ENCODE assay signal across 28 mouse cellular contexts in genomic region chr17:69004051-69004450, GRCm38 (mm10).
A peak's percentile ranks its signal among the peaks of the same experiment; 100 is the strongest.
DNase-seq lines count a peak whose midpoint lies in the region; ATAC-seq and TF ChIP-seq lines count a peak whose summit lies in the region.
"Had no signal": no experiment of that assay in that cellular context is flagged by ENCODE, and none has a peak within 500 bp of the region (broad histone marks: within the 10 kb centered on the region; RNA-seq: fewer than 3 reads in every experiment).

No protein-coding gene starts in this region.

- H3K9ac ChIP-seq in midbrain, postnatal 0 days (replicated peaks; ENCODE audit: low read length, poor library complexity, severe bottlenecking), result no peak overlapping the region
- H3K9ac ChIP-seq: embryonic facial prominence, embryonic 15.5 days; limb, embryonic 15.5 days; liver, embryonic 15.5 days; lung, embryonic 15.5 days; neural tube, embryonic 12.5 days; stomach, embryonic 15.5 days had no signal

- no peak overlapping the region for H3K4me3 ChIP-seq in midbrain, postnatal 0 days (ENCODE audit: low read depth, low read length)
- H3K4me3 ChIP-seq in midbrain, embryonic 10.5 days, result no peak overlapping the region
- H3K4me3 ChIP-seq: embryonic facial prominence, embryonic 15.5 days; limb, embryonic 15.5 days; liver, embryonic 15.5 days; lung, embryonic 15.5 days; megakaryocyte, embryonic 14.5 days; neural tube, embryonic 12.5 days; stomach, embryonic 15.5 days had no signal

- 70% methylated on average over 7 of the region's 7 CpGs for WGBS in midbrain, postnatal 0 days
- WGBS in midbrain, embryonic 10.5 days, result 89% methylated on average over 7 of the region's 7 CpGs

- peak; percentile 65 for DNase-seq in midbrain, postnatal 0 days (ENCODE audit: low spot score)
- DNase-seq in midbrain, embryonic 10.5 days (ENCODE audit: low spot score), result no peak
- DNase-seq in cerebellum, adult 18-20 months, result peak; percentile 55 to 73
- peak; percentile 78 to 89 for DNase-seq in cerebellum, postnatal 14 days
- no peak for DNase-seq in layer of hippocampus, postnatal 10 days (ENCODE audit: low spot score in 2 of 2)
- no peak for DNase-seq in heart, adult 8-10 months (ENCODE audit: low spot score)
- DNase-seq in yolk sac, embryonic 10.5 days (ENCODE audit: low spot score), result no peak
- DNase-seq: adrenal gland, postnatal 14 days; gastrocnemius, postnatal 10 days; heart, postnatal 10 days; kidney, adult 8-10 months; kidney, postnatal 25 days; lung, postnatal 36 days; midbrain, embryonic 14.5 days; right cerebral cortex, adult 18-20 months; right cerebral cortex, postnatal 4 days; thymus, adult 2 months; thymus, postnatal 4 days had no signal

- no peaks in the 10 kb centered on the region for H3K36me3 ChIP-seq in midbrain, postnatal 0 days (ENCODE audit: insufficient read depth, low read length)
- no peaks in the 10 kb centered on the region for H3K36me3 ChIP-seq in midbrain, embryonic 10.5 days
- H3K36me3 ChIP-seq: embryonic facial prominence, embryonic 15.5 days; limb, embryonic 15.5 days; liver, embryonic 15.5 days; lung, embryonic 15.5 days; neural tube, embryonic 12.5 days; stomach, embryonic 15.5 days had no signal

- TF ChIP-seq CTCF in midbrain, postnatal 0 days (IDR thresholded peaks at IDR 0.05), result no peak

- no peaks in the 10 kb centered on the region for H3K9me3 ChIP-seq in midbrain, postnatal 0 days (ENCODE audit: low read length)
- H3K9me3 ChIP-seq in midbrain, embryonic 10.5 days (replicated peaks), result no peaks in the 10 kb centered on the region
- H3K9me3 ChIP-seq: embryonic facial prominence, embryonic 15.5 days; limb, embryonic 15.5 days; liver, embryonic 15.5 days; lung, embryonic 15.5 days; neural tube, embryonic 12.5 days; stomach, embryonic 15.5 days had no signal

- H3K4me2 ChIP-seq in midbrain, postnatal 0 days (ENCODE audit: low read depth, low read length, poor library complexity, severe bottlenecking), result no peak overlapping the region
- H3K4me2 ChIP-seq: embryonic facial prominence, embryonic 15.5 days; heart, embryonic 11.5 days; limb, embryonic 15.5 days; liver, embryonic 15.5 days; lung, embryonic 15.5 days; neural tube, embryonic 12.5 days; stomach, embryonic 15.5 days had no signal

- no peaks in the 10 kb centered on the region for H3K27me3 ChIP-seq in midbrain, postnatal 0 days (ENCODE audit: insufficient read depth, low read length)
- H3K27me3 ChIP-seq in midbrain, embryonic 10.5 days (ENCODE audit: low read depth, poor library complexity, severe bottlenecking), result no peaks in the 10 kb centered on the region
- H3K27me3 ChIP-seq: embryonic facial prominence, embryonic 15.5 days; limb, embryonic 15.5 days; liver, embryonic 15.5 days; lung, embryonic 15.5 days; megakaryocyte, embryonic 14.5 days; neural tube, embryonic 12.5 days; stomach, embryonic 15.5 days had no signal

- no peak overlapping the region for H3K27ac ChIP-seq in midbrain, postnatal 0 days (ENCODE audit: low read depth, low read length)
- H3K27ac ChIP-seq in midbrain, embryonic 10.5 days (replicated peaks), result no peak overlapping the region
- H3K27ac ChIP-seq: embryonic facial prominence, embryonic 15.5 days; limb, embryonic 15.5 days; liver, embryonic 15.5 days; lung, embryonic 15.5 days; neural tube, embryonic 12.5 days; stomach, embryonic 15.5 days had no signal

- no peaks in the 10 kb centered on the region for H3K4me1 ChIP-seq in midbrain, postnatal 0 days (ENCODE audit: insufficient read depth, low read length)
- H3K4me1 ChIP-seq in midbrain, embryonic 10.5 days, result 0 out of 2 replicates have a peak, but pooled peaks cover 4% of the 10 kb centered on the region
- H3K4me1 ChIP-seq: embryonic facial prominence, embryonic 15.5 days; liver, embryonic 15.5 days; lung, embryonic 15.5 days; megakaryocyte, embryonic 14.5 days; neural tube, embryonic 12.5 days; stomach, embryonic 15.5 days had no signal

- no peak for ATAC-seq in midbrain, postnatal 0 days (ENCODE audit: low FRiP score)
- ATAC-seq: activated CD4-positive, CD25-positive, alpha-beta regulatory T cell, adult 4 months; forebrain, embryonic 16.5 days had no signal

Comparison
In these comparisons a context has a peak if more than half of its experiments do, and no peak if none do; other contexts are left out.
1. DNase-seq: peak in midbrain, postnatal 0 days (single experiment), cerebellum, adult 18-20 months (2 of 2) and cerebellum, postnatal 14 days (2 of 2); none in midbrain, embryonic 10.5 days (single experiment), layer of hippocampus, postnatal 10 days (0 of 2), heart, adult 8-10 months (single experiment) and yolk sac, embryonic 10.5 days (single experiment).